Mouse (Mus musculus) thymus, adult 2 months (tissue): ENCODE measurements around the gene Alg13. TPM values are rescaled to one million over a fixed set of nuclear protein-coding genes. Genes with fewer than 3 reads are reported as not detected.
A peak's percentile ranks its signal among the peaks of the same experiment; 100 is the strongest.

Experiments
- DNase-seq: peaks from one replicate; pipeline ENCODE4 v3.0.0; 2021
- H3K27ac ChIP-seq: fragments of 200-500 bp; 2 replicates; pipeline ENCODE4 v1.5.1; 2012; ENCODE audit warnings: low read length, control low read depth; ENCODE audit not compliant: control insufficient read depth, insufficient read depth
- H3K27me3 ChIP-seq: fragments of 200-500 bp; 2 replicates; pipeline ENCODE4 v1.6.1; 2012; ENCODE audit warnings: mild to moderate bottlenecking, low read length, moderate library complexity, mixed read lengths; ENCODE audit not compliant: control insufficient read depth, insufficient read depth
- H3K36me3 ChIP-seq: fragments of 200-500 bp; 2 replicates; pipeline ENCODE4 v1.6.1; 2012; ENCODE audit warnings: mild to moderate bottlenecking, low read length, moderate library complexity; ENCODE audit not compliant: control insufficient read depth, insufficient read depth
- H3K4me1 ChIP-seq: fragments of 200-500 bp; replicated peaks from 2 replicates; pipeline ENCODE4 v1.6.1; 2012; ENCODE audit warnings: low read length; ENCODE audit not compliant: control insufficient read depth, insufficient read depth
- H3K4me3 ChIP-seq: fragments of 200-500 bp; 2 replicates; pipeline ENCODE4 v1.5.1; 2012; ENCODE audit warnings: mild to moderate bottlenecking, low read length, control low read depth, moderate library complexity; ENCODE audit not compliant: control insufficient read depth, insufficient read depth
- CTCF ChIP-seq: fragments of 200-500 bp; IDR thresholded peaks from 2 replicates; pipeline ENCODE4 v1.5.1; 2012; ENCODE audit warnings: mild to moderate bottlenecking, control low read depth, low read length, moderate library complexity, borderline replicate concordance; ENCODE audit not compliant: control insufficient read depth, poor library complexity, insufficient read depth; ENCODE audit errors: extremely low read depth
- POLR2A ChIP-seq: fragments of 200-500 bp; IDR thresholded peaks from 2 replicates; pipeline ENCODE4 v1.6.1; 2012; ENCODE audit warnings: mild to moderate bottlenecking, low read length, control low read depth, moderate library complexity; ENCODE audit not compliant: control insufficient read depth, poor library complexity, insufficient read depth; ENCODE audit errors: extremely low read depth
- WGBS: fragments of 180-500 bp; shearing (Covaris S2); methylation state at CpG from one replicate; pipeline ENCODE4 v1.1.7; 2018; 5-methylcytosine and 5-hydroxymethylcytosine counted together
- polyA plus RNA-seq: library from polyadenylated mRNA; depleted of rRNA; stranded (reverse); fragments of >200 nt; gene quantifications from 2 replicates; pipeline ENCODE4 v1.2.3, GENCODE M21; 2012; rRNA removed

Alg13 gene
- 13.4 and 14.5 TPM in 2 replicates for polyA plus RNA-seq

GRCm38 (mm10) chrX:144317548-144318163 is at the start of gene Alg13:
Gene Alg13 (plus strand): TSS chrX:144317804.
- TF ChIP-seq CTCF (no peak), POLR2A (no peak)
- Histone ChIP-seq H3K4me3 (peak within 1 kb of the TSS; percentile 98), H3K27ac (no peak within 1 kb of the TSS), H3K27me3 (no peaks in the 10 kb centered on the region), H3K4me1 (peaks cover 6% of the 10 kb centered on the region; the same call in 1 of the 2 replicates), H3K36me3 (no peaks in the 10 kb centered on the region)
- WGBS, result 2% methylated on average over 47 of the region's 47 CpGs
- peak; percentile 67 for DNase-seq

- Histone ChIP-seq H3K27ac (no peak overlapping the region), H3K36me3 (no peaks in the 10 kb centered on the region), H3K27me3 (no peaks in the 10 kb centered on the region), H3K4me3 (no peak overlapping the region), H3K4me1 (no peaks in the 10 kb centered on the region)
- 78% methylated on average over 1 of the region's 1 CpGs for WGBS
- no peak for TF ChIP-seq POLR2A
- TF ChIP-seq CTCF, result no peak
- no peak for DNase-seq
Observed at GRCm38 (mm10) chrX:144268606-144269005, 49.0 kb upstream of the Alg13 start.

GRCm38 (mm10) chrX:144301476-144301875 is 16.1 kb upstream of the Alg13 start:
- H3K36me3 ChIP-seq, result no peaks in the 10 kb centered on the region
- 76% methylated on average over 2 of the region's 2 CpGs for WGBS
- TF ChIP-seq POLR2A (no peak), CTCF (no peak)
- no peak overlapping the region for H3K4me3 ChIP-seq
- no peak overlapping the region for H3K27ac ChIP-seq
- H3K27me3 ChIP-seq, result no peaks in the 10 kb centered on the region
- H3K4me1 ChIP-seq, result no peaks in the 10 kb centered on the region
- DNase-seq, result no peak

GRCm38 (mm10) chrX:144305659-144306058 is 11.9 kb upstream of the Alg13 start:
- H3K27ac ChIP-seq, result no peak overlapping the region
- H3K4me3 ChIP-seq, result no peak overlapping the region
- 98% methylated on average over 2 of the region's 2 CpGs for WGBS

DNA sequence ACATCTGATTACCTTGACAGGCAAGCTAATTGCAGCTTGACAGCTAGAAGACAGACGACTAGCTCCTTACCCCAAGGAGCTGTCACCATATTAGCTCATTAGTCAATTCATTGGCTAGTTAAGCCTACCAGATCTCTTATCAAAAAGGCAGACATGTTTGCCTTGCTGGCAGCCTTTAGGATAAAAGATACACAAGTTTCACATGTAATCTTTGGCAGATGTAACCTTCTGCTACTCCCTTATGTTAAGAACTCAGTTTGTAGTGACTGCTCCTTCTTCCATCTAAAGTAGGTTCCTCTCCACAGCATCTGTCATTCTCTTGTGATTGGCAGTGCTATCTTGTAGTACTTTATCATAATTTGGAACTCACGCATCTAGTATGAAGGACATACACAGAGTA is 3.6 kb upstream of the Alg13 start:
- H3K36me3 ChIP-seq, result no peaks in the 10 kb centered on the region
- whole genome bisulfite sequencing, result 94% methylated on average over 2 of the region's 2 CpGs

More at GRCm38 (mm10) chrX:144305659-144306058, 11.9 kb upstream of the Alg13 start:
- Histone ChIP-seq H3K4me1 (no peaks in the 10 kb centered on the region), H3K27me3 (no peaks in the 10 kb centered on the region), H3K36me3 (no peaks in the 10 kb centered on the region)
- TF ChIP-seq POLR2A, result no peak
- no peak for TF ChIP-seq CTCF
- no peak for DNase-seq

DNA sequence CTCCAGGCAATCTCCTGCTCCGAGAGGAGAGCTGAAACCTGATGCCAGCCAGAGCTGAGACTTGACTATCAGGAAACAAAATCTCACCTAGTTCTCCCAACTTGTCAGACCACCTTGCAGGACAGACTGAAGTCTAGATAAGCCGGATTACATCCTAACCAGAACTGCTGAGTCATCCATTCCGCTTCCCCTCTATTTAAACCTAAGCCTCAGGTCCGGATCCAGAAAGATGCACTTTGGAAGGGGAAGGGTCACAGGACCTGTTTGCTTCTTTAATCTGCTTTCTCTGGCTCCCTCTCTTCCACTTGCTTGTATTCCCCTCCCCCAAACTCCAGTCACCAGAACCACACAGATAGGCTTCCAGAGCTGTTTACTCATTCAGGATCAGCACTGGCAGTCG is 2.6 kb upstream of the Alg13 start:
- Histone ChIP-seq H3K4me3 (no peak overlapping the region), H3K4me1 (peaks cover 6% of the 10 kb centered on the region; the same call in 1 of the 2 replicates), H3K27me3 (no peaks in the 10 kb centered on the region), H3K27ac (no peak overlapping the region), H3K36me3 (no peaks in the 10 kb centered on the region)
- WGBS, result 44% methylated on average over 5 of the region's 5 CpGs
- no peak for TF ChIP-seq POLR2A
- no peak for TF ChIP-seq CTCF
- DNase-seq, result no peak

More for the DNA sequence above, 3.6 kb upstream of the Alg13 start:
- no peak for DNase-seq
- H3K4me3 ChIP-seq, result no peak overlapping the region
- no peaks in the 10 kb centered on the region for H3K27me3 ChIP-seq
- TF ChIP-seq CTCF (no peak), POLR2A (no peak)
- no peaks in the 10 kb centered on the region for H3K4me1 ChIP-seq
- H3K27ac ChIP-seq, result no peak overlapping the region
